Mouse (Mus musculus) right cerebral cortex, adult 18-20 months (tissue): ENCODE measurements around the gene Sirt1.

Source experiments
- DNase-seq: peaks from one replicate; pipeline ENCODE4 v3.0.0; 2022; ENCODE audit warnings: mixed read lengths

Gene Sirt1

GRCm38 (mm10) chr10:63308582-63309366 lies 72.7 kb downstream of the Sirt1 start:
- DNase-seq: peak; percentile 83

GRCm38 (mm10) chr10:63302356-63302755 lies 79.1 kb downstream of the Sirt1 start:
- no peak for DNase-seq

- no peak for DNase-seq
These were observed 98.7 kb downstream of the Sirt1 start for GRCm38 (mm10) chr10:63282846-63283245.

- no peak for DNase-seq
These were observed 99.1 kb downstream of the Sirt1 start for GRCm38 (mm10) chr10:63282417-63282816.

- no peak for DNase-seq
These were observed 101.7 kb downstream of the Sirt1 start for GRCm38 (mm10) chr10:63279851-63280250.

- DNase-seq: no peak
These were observed 104.5 kb downstream of the Sirt1 start for GRCm38 (mm10) chr10:63277010-63277409.

- DNase-seq: no peak
These were observed 108.6 kb downstream of the Sirt1 start for GRCm38 (mm10) chr10:63272868-63273267.

GRCm38 (mm10) chr10:63272401-63272800 lies 109.1 kb downstream of the Sirt1 start:
- DNase-seq: no peak
